Mouse (Mus musculus) lung, embryonic 15.5 days (tissue): ENCODE results near the gene Chst11. TPM values are rescaled to one million over a fixed set of nuclear protein-coding genes. Genes with fewer than 3 reads are reported as not detected.
A peak's percentile ranks its signal among the peaks of the same experiment; 100 is the strongest.

ENCODE experiments used
- ATAC-seq: fragments of 200-750 bp; cut with Nextera tagmentation; 2 replicates; pipeline ENCODE4 v1.8.0; 2017; ENCODE audit warnings: moderate number of reproducible peaks, borderline replicate concordance; ENCODE audit not compliant: low FRiP score, low TSS enrichment; ENCODE audit errors: extremely low read depth
- H3K27ac ChIP-seq: fragments of 300-500 bp; sonication (generic); 2 replicates; pipeline ENCODE4 v1.5.1; 2015; ENCODE audit warnings: moderate library complexity, mild to moderate bottlenecking, inconsistent platforms
- H3K27me3 ChIP-seq: fragments of 300-500 bp; sonication (generic); 2 replicates; pipeline ENCODE4 v1.6.1; 2015; ENCODE audit warnings: inconsistent platforms
- H3K36me3 ChIP-seq: fragments of 300-500 bp; sonication (generic); 2 replicates; pipeline ENCODE4 v1.6.1; 2015; ENCODE audit warnings: inconsistent platforms
- H3K4me1 ChIP-seq: fragments of 300-500 bp; sonication (generic); 2 replicates; pipeline ENCODE4 v1.6.1; 2015; ENCODE audit warnings: inconsistent platforms
- H3K4me2 ChIP-seq: fragments of 300-500 bp; sonication (generic); 2 replicates; pipeline ENCODE4 v1.6.1; 2015; ENCODE audit warnings: inconsistent platforms, mild to moderate bottlenecking, moderate library complexity
- H3K4me3 ChIP-seq: fragments of 300-500 bp; sonication (generic); 2 replicates; pipeline ENCODE4 v1.5.1; 2015; ENCODE audit warnings: mild to moderate bottlenecking, inconsistent platforms
- H3K9ac ChIP-seq: fragments of 300-500 bp; sonication (generic); 2 replicates; pipeline ENCODE4 v1.6.1; 2015; ENCODE audit warnings: inconsistent platforms
- H3K9me3 ChIP-seq: fragments of 300-500 bp; sonication (generic); 2 replicates; pipeline ENCODE4 v1.6.1; 2016; ENCODE audit warnings: inconsistent platforms
- WGBS: fragments of 180-500 bp; shearing (Covaris S2); methylation state at CpG from one replicate; pipeline ENCODE4 v1.1.7; 2015; 5-methylcytosine and 5-hydroxymethylcytosine counted together
- polyA plus RNA-seq: library from polyadenylated mRNA; unstranded; fragments of >200 nt; fragmentation: Nextera tagmentation; extraction: Ambion mirVana; gene quantifications from 2 replicates; pipeline ENCODE4 v1.2.1, GENCODE M21; 2015

Gene Chst11
- polyA plus RNA-seq, 1 experiment from 2014 or later, result 2.0 TPM

- Histone ChIP-seq H3K9me3 (no peaks in the 10 kb centered on the region), H3K4me3 (no peak overlapping the region), H3K9ac (no peak overlapping the region), H3K4me2 (no peak overlapping the region), H3K36me3 (no peaks in the 10 kb centered on the region), H3K27ac (no peak overlapping the region), H3K4me1 (peaks cover 2% of the 10 kb centered on the region; the same call in 1 of the 2 replicates), H3K27me3 (no peaks in the 10 kb centered on the region)
- WGBS, result 86% methylated on average over 4 of the region's 4 CpGs
- ATAC-seq, result no peak
These were observed 227.3 kb downstream of the Chst11 start for GRCm38 (mm10) chr10:83212618-83213017.

- no peaks in the 10 kb centered on the region for H3K36me3 ChIP-seq
- H3K27me3 ChIP-seq, result no peaks in the 10 kb centered on the region
- H3K9ac ChIP-seq, result no peak overlapping the region
- H3K4me1 ChIP-seq, result peaks cover 3% of the 10 kb centered on the region; the same call in 1 of the 2 replicates
- ATAC-seq, result no peak
- 39% methylated on average over 5 of the region's 5 CpGs for WGBS
- H3K9me3 ChIP-seq, result no peaks in the 10 kb centered on the region
- H3K4me3 ChIP-seq, result no peak overlapping the region
- no peak overlapping the region for H3K27ac ChIP-seq
- no peak overlapping the region for H3K4me2 ChIP-seq
These were observed 230.3 kb downstream of the Chst11 start for GRCm38 (mm10) chr10:83215559-83215958.

- no peaks in the 10 kb centered on the region for H3K9me3 ChIP-seq
- no peaks in the 10 kb centered on the region for H3K36me3 ChIP-seq
- H3K27me3 ChIP-seq, result no peaks in the 10 kb centered on the region
- ATAC-seq, result peak; percentile 87; the same call in 1 of the 2 replicates
- whole genome bisulfite sequencing, result 48% methylated on average over 5 of the region's 5 CpGs
- no peak overlapping the region for H3K27ac ChIP-seq
- no peak overlapping the region for H3K4me2 ChIP-seq
- H3K4me3 ChIP-seq, result no peak overlapping the region
- no peak overlapping the region for H3K9ac ChIP-seq
- H3K4me1 ChIP-seq, result peaks cover 3% of the 10 kb centered on the region; the same call in 1 of the 2 replicates
These were observed 232.0 kb downstream of the Chst11 start for GRCm38 (mm10) chr10:83217256-83217655.

- Histone ChIP-seq H3K4me1 (peaks cover 3% of the 10 kb centered on the region; the same call in 1 of the 2 replicates), H3K4me2 (no peak overlapping the region), H3K36me3 (no peaks in the 10 kb centered on the region), H3K9me3 (no peaks in the 10 kb centered on the region), H3K27me3 (no peaks in the 10 kb centered on the region), H3K27ac (no peak overlapping the region), H3K4me3 (no peak overlapping the region), H3K9ac (no peak overlapping the region)
- no peak for ATAC-seq
- WGBS, result 62% methylated on average over 2 of the region's 2 CpGs
These were observed 233.5 kb downstream of the Chst11 start for GRCm38 (mm10) chr10:83218778-83219177.

GRCm38 (mm10) chr10:83219729-83220128 is 234.4 kb downstream of the Chst11 start:
- no peak overlapping the region for H3K4me2 ChIP-seq
- no peak overlapping the region for H3K4me3 ChIP-seq
- H3K4me1 ChIP-seq, result peaks cover 3% of the 10 kb centered on the region; the same call in 1 of the 2 replicates
- H3K9me3 ChIP-seq, result no peaks in the 10 kb centered on the region
- no peak; the same call in 1 of the 2 replicates for ATAC-seq
- no peaks in the 10 kb centered on the region for H3K36me3 ChIP-seq
- no peaks in the 10 kb centered on the region for H3K27me3 ChIP-seq
- WGBS, result 28% methylated on average over 12 of the region's 12 CpGs
- H3K9ac ChIP-seq, result no peak overlapping the region
- no peak overlapping the region for H3K27ac ChIP-seq

- no peak overlapping the region for H3K4me3 ChIP-seq
- no peaks in the 10 kb centered on the region for H3K36me3 ChIP-seq
- H3K9ac ChIP-seq, result no peak overlapping the region
- no peak overlapping the region for H3K4me2 ChIP-seq
- WGBS, result 85% methylated on average over 10 of the region's 10 CpGs
- H3K4me1 ChIP-seq, result peaks cover 3% of the 10 kb centered on the region; the same call in 1 of the 2 replicates
- no peak overlapping the region for H3K27ac ChIP-seq
- H3K9me3 ChIP-seq, result no peaks in the 10 kb centered on the region
- no peak for ATAC-seq
- no peaks in the 10 kb centered on the region for H3K27me3 ChIP-seq
These were observed 234.9 kb downstream of the Chst11 start for GRCm38 (mm10) chr10:83220217-83220616.

GRCm38 (mm10) chr10:83220847-83221246 is 235.5 kb downstream of the Chst11 start:
- Histone ChIP-seq H3K4me3 (no peak overlapping the region), H3K9me3 (no peaks in the 10 kb centered on the region), H3K4me1 (peaks cover 3% of the 10 kb centered on the region; the same call in 1 of the 2 replicates), H3K4me2 (no peak overlapping the region), H3K36me3 (no peaks in the 10 kb centered on the region), H3K27me3 (no peaks in the 10 kb centered on the region), H3K27ac (no peak overlapping the region), H3K9ac (no peak overlapping the region)
- WGBS, result 75% methylated on average over 3 of the region's 3 CpGs
- no peak for ATAC-seq

- Histone ChIP-seq H3K27me3 (no peaks in the 10 kb centered on the region), H3K27ac (no peak overlapping the region), H3K9ac (no peak overlapping the region), H3K4me3 (no peak overlapping the region), H3K36me3 (no peaks in the 10 kb centered on the region), H3K4me1 (no peaks in the 10 kb centered on the region), H3K9me3 (no peaks in the 10 kb centered on the region), H3K4me2 (no peak overlapping the region)
- WGBS, result 40% methylated on average over 3 of the region's 3 CpGs
- no peak for ATAC-seq
These were observed 239.7 kb downstream of the Chst11 start for GRCm38 (mm10) chr10:83224999-83225398.

GRCm38 (mm10) chr10:83228626-83229025 is 243.3 kb downstream of the Chst11 start:
- Histone ChIP-seq H3K9ac (no peak overlapping the region), H3K27me3 (no peaks in the 10 kb centered on the region), H3K27ac (no peak overlapping the region), H3K9me3 (no peaks in the 10 kb centered on the region), H3K4me1 (no peaks in the 10 kb centered on the region), H3K4me2 (no peak overlapping the region), H3K36me3 (no peaks in the 10 kb centered on the region), H3K4me3 (no peak overlapping the region)
- ATAC-seq, result no peak
- WGBS, result 35% methylated on average over 4 of the region's 4 CpGs

- WGBS, result 57% methylated on average over 3 of the region's 3 CpGs
- no peak overlapping the region for H3K4me2 ChIP-seq
- no peak overlapping the region for H3K4me3 ChIP-seq
- H3K36me3 ChIP-seq, result no peaks in the 10 kb centered on the region
- no peaks in the 10 kb centered on the region for H3K9me3 ChIP-seq
- no peak for ATAC-seq
- H3K27me3 ChIP-seq, result no peaks in the 10 kb centered on the region
- H3K4me1 ChIP-seq, result peaks cover 11% of the 10 kb centered on the region
- H3K9ac ChIP-seq, result no peak overlapping the region
- H3K27ac ChIP-seq, result no peak overlapping the region
These were observed 248.7 kb downstream of the Chst11 start for GRCm38 (mm10) chr10:83233967-83234366.

- Histone ChIP-seq H3K27ac (no peak overlapping the region), H3K4me1 (peaks cover 11% of the 10 kb centered on the region), H3K4me2 (no peak overlapping the region), H3K4me3 (no peak overlapping the region), H3K27me3 (no peaks in the 10 kb centered on the region), H3K36me3 (no peaks in the 10 kb centered on the region), H3K9me3 (no peaks in the 10 kb centered on the region), H3K9ac (no peak overlapping the region)
- no peak for ATAC-seq
- WGBS, result 35% methylated on average over 4 of the region's 4 CpGs
These were observed 249.1 kb downstream of the Chst11 start for GRCm38 (mm10) chr10:83234391-83234790.

GRCm38 (mm10) chr10:83242106-83242686 is 256.9 kb downstream of the Chst11 start:
- Histone ChIP-seq H3K27ac (no peak overlapping the region), H3K4me1 (peaks cover 10% of the 10 kb centered on the region), H3K4me2 (peak overlapping the region; percentile 11; the same call in 1 of the 2 replicates), H3K36me3 (no peaks in the 10 kb centered on the region), H3K4me3 (no peak overlapping the region), H3K9ac (no peak overlapping the region), H3K27me3 (no peaks in the 10 kb centered on the region), H3K9me3 (no peaks in the 10 kb centered on the region)
- WGBS, result 19% methylated on average over 11 of the region's 11 CpGs
- no peak for ATAC-seq
